ENCODE assay signal across 8 mouse cellular contexts in the genomic region with DNA sequence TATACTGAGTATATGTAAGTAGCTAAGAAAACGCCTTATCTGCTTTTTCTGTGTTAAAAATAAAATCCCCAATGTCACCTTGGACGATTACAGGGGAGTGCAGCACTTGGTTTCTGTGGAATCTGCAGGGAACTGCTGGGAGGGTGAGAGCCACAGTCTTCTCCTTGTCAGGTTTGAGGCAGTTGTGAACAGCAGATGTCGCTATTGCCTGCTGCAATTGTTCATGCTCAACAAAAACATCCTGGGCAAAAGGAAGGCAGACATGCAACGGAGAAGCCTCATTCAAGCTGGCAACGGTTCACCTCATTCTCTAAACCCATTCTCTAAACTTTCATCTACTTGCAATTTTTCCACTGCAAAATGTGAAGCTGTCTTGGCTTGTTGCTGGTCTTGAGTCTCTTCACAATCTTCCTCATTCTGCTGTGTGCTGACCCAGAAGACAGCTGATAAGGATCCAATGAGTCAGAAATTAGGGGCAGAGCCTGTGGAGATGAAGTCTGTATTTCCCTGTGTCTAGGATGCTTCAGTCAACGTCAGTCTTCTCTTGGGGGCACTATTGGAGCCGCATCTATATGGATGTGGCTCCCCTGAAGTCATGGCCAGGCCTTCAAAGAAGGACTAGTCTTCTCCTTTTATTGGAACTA.
DNase-seq lines count a peak whose midpoint lies in the region; ATAC-seq and TF ChIP-seq lines count a peak whose summit lies in the region.

No protein-coding gene starts in this region.

- no peak overlapping the region for H3K4me2 ChIP-seq in embryonic facial prominence, embryonic 11.5 days (ENCODE audit: low read depth, low read length)
- H3K4me2 ChIP-seq in heart, embryonic 15.5 days, result no peak overlapping the region
- no peak overlapping the region for H3K4me2 ChIP-seq in kidney, embryonic 16.5 days (replicated peaks; ENCODE audit: low read depth, low read length)
- no peak overlapping the region for H3K4me2 ChIP-seq in limb, embryonic 14.5 days (replicated peaks; ENCODE audit: low read depth, low read length, severe bottlenecking)
- H3K4me2 ChIP-seq in neural tube, embryonic 13.5 days, result no peak overlapping the region
- H3K4me2 ChIP-seq in stomach, postnatal 0 days (replicated peaks; ENCODE audit: low read depth), result no peak overlapping the region

- peaks cover 6% of the 10 kb centered on the region for H3K27me3 ChIP-seq in C2C12 (ENCODE audit: control insufficient read depth, insufficient read depth, insufficient read length)
- no peaks in the 10 kb centered on the region for H3K27me3 ChIP-seq in embryonic facial prominence, embryonic 11.5 days (ENCODE audit: control insufficient read depth, insufficient read depth, low read length)
- no peaks in the 10 kb centered on the region for H3K27me3 ChIP-seq in heart, embryonic 15.5 days
- no peaks in the 10 kb centered on the region for H3K27me3 ChIP-seq in kidney, embryonic 16.5 days (ENCODE audit: insufficient read depth, low read length)
- H3K27me3 ChIP-seq in limb, embryonic 14.5 days (ENCODE audit: control insufficient read depth, insufficient read depth, low read length), result no peaks in the 10 kb centered on the region
- peaks cover 11% of the 10 kb centered on the region; the same call in 1 of the 2 replicates for H3K27me3 ChIP-seq in neural tube, embryonic 13.5 days
- no peaks in the 10 kb centered on the region for H3K27me3 ChIP-seq in stomach, postnatal 0 days (ENCODE audit: control insufficient read depth, insufficient read depth, low read length)

- H3K4me3 ChIP-seq in C2C12 (ENCODE audit: insufficient read depth, poor library complexity, severe bottlenecking), result no peak overlapping the region
- H3K4me3 ChIP-seq in embryonic facial prominence, embryonic 11.5 days (ENCODE audit: low read depth, low read length), result no peak overlapping the region
- no peak overlapping the region for H3K4me3 ChIP-seq in heart, embryonic 15.5 days
- H3K4me3 ChIP-seq in kidney, embryonic 16.5 days (ENCODE audit: low read length), result no peak overlapping the region
- H3K4me3 ChIP-seq in limb, embryonic 14.5 days (replicated peaks; ENCODE audit: low read length), result no peak overlapping the region
- no peak overlapping the region for H3K4me3 ChIP-seq in neural tube, embryonic 13.5 days
- H3K4me3 ChIP-seq in stomach, postnatal 0 days (ENCODE audit: low read depth, low read length), result no peak overlapping the region

- TF ChIP-seq CTCF in C2C12 (IDR thresholded peaks at IDR 0.05; ENCODE audit: control insufficient read depth, insufficient read depth, insufficient read length), result peak; percentile 48
- peak; percentile 92 for TF ChIP-seq CTCF in stomach, postnatal 0 days (IDR thresholded peaks at IDR 0.05; ENCODE audit: low read depth)

- no peak overlapping the region for H3ac ChIP-seq in C2C12 (ENCODE audit: control insufficient read depth, insufficient read length, low read depth)

- ATAC-seq in embryonic facial prominence, embryonic 11.5 days (replicated peaks; ENCODE audit: insufficient number of reproducible peaks, low FRiP score, low TSS enrichment, low read depth), result 0 out of 2 replicates have a peak, but pooled peaks have one; percentile 39
- ATAC-seq in heart, embryonic 15.5 days (replicated peaks; ENCODE audit: insufficient number of reproducible peaks, insufficient read depth, low FRiP score, low read depth), result peak; percentile 35; the same call in 1 of the 2 replicates
- peak; percentile 82 for ATAC-seq in kidney, embryonic 16.5 days (ENCODE audit: low FRiP score, low TSS enrichment)
- ATAC-seq in limb, embryonic 14.5 days (ENCODE audit: low FRiP score, low read depth), result no peak
- ATAC-seq in neural tube, embryonic 13.5 days (ENCODE audit: low read depth), result peak; percentile 40; the same call in 1 of the 2 replicates
- 0 out of 2 replicates have a peak, but pooled peaks have one; percentile 60 for ATAC-seq in stomach, postnatal 0 days (ENCODE audit: low FRiP score, low TSS enrichment)

- H3K4me1 ChIP-seq in embryonic facial prominence, embryonic 11.5 days (ENCODE audit: control insufficient read depth, insufficient read depth, low read length), result no peaks in the 10 kb centered on the region
- peaks cover 3% of the 10 kb centered on the region for H3K4me1 ChIP-seq in heart, embryonic 15.5 days (replicated peaks)
- peaks cover 4% of the 10 kb centered on the region for H3K4me1 ChIP-seq in kidney, embryonic 16.5 days (ENCODE audit: insufficient read depth, low read length)
- no peaks in the 10 kb centered on the region for H3K4me1 ChIP-seq in limb, embryonic 14.5 days (ENCODE audit: control insufficient read depth, insufficient read depth, low read length)
- H3K4me1 ChIP-seq in neural tube, embryonic 13.5 days (replicated peaks), result peaks cover 3% of the 10 kb centered on the region; the same call in 1 of the 2 replicates
- no peaks in the 10 kb centered on the region for H3K4me1 ChIP-seq in stomach, postnatal 0 days (replicated peaks; ENCODE audit: control insufficient read depth, insufficient read depth)

- H3K79me3 ChIP-seq in C2C12 (ENCODE audit: low read depth), result no peaks in the 10 kb centered on the region

- no peak for TF ChIP-seq POLR2A in limb, embryonic 14.5 days (IDR thresholded peaks at IDR 0.05; ENCODE audit: borderline replicate concordance, extremely low read depth, insufficient read depth, insufficient read length)

- TF ChIP-seq EP300 in stomach, postnatal 0 days (optimal IDR thresholded peaks at IDR 0.05), result no peak

- WGBS in embryonic facial prominence, embryonic 11.5 days, result 9% methylated on average over 7 of the region's 7 CpGs
- WGBS in heart, embryonic 15.5 days, result 12% methylated on average over 7 of the region's 7 CpGs
- WGBS in kidney, embryonic 16.5 days, result 8% methylated on average over 7 of the region's 7 CpGs
- WGBS in limb, embryonic 14.5 days, result 12% methylated on average over 7 of the region's 7 CpGs
- 8% methylated on average over 7 of the region's 7 CpGs for WGBS in neural tube, embryonic 13.5 days
- WGBS in stomach, postnatal 0 days, result 15% methylated on average over 7 of the region's 7 CpGs

- no peaks in the 10 kb centered on the region for H3K9me3 ChIP-seq in embryonic facial prominence, embryonic 11.5 days (replicated peaks; ENCODE audit: control insufficient read depth, low read length)
- no peaks in the 10 kb centered on the region for H3K9me3 ChIP-seq in heart, embryonic 15.5 days (replicated peaks)
- no peaks in the 10 kb centered on the region for H3K9me3 ChIP-seq in kidney, embryonic 16.5 days (ENCODE audit: low read length)
- no peaks in the 10 kb centered on the region for H3K9me3 ChIP-seq in limb, embryonic 14.5 days (ENCODE audit: control insufficient read depth, low read length)
- no peaks in the 10 kb centered on the region for H3K9me3 ChIP-seq in neural tube, embryonic 13.5 days
- H3K9me3 ChIP-seq in stomach, postnatal 0 days (ENCODE audit: control insufficient read depth, low read length), result no peaks in the 10 kb centered on the region

- no peak overlapping the region for H3K9ac ChIP-seq in embryonic facial prominence, embryonic 11.5 days (replicated peaks; ENCODE audit: low read length)
- H3K9ac ChIP-seq in heart, embryonic 15.5 days, result no peak overlapping the region
- H3K9ac ChIP-seq in kidney, embryonic 16.5 days (replicated peaks; ENCODE audit: low read length), result no peak overlapping the region
- no peak overlapping the region for H3K9ac ChIP-seq in limb, embryonic 14.5 days (ENCODE audit: low read depth, low read length, severe bottlenecking)
- H3K9ac ChIP-seq in neural tube, embryonic 13.5 days, result no peak overlapping the region
- no peak overlapping the region for H3K9ac ChIP-seq in stomach, postnatal 0 days (ENCODE audit: low read length)

- H3K27ac ChIP-seq in embryonic facial prominence, embryonic 11.5 days (replicated peaks; ENCODE audit: low read depth, low read length), result no peak overlapping the region
- H3K27ac ChIP-seq in heart, embryonic 15.5 days, result no peak overlapping the region
- peak overlapping the region; percentile 58; the same call in 1 of the 2 replicates for H3K27ac ChIP-seq in kidney, embryonic 16.5 days (ENCODE audit: low read length)
- no peak overlapping the region for H3K27ac ChIP-seq in limb, embryonic 14.5 days (replicated peaks; ENCODE audit: low read depth, low read length)
- no peak overlapping the region for H3K27ac ChIP-seq in neural tube, embryonic 13.5 days (replicated peaks)
- no peak overlapping the region for H3K27ac ChIP-seq in stomach, postnatal 0 days (replicated peaks)

- no peaks in the 10 kb centered on the region for H3K79me2 ChIP-seq in C2C12 (ENCODE audit: control insufficient read depth, insufficient read depth)

- no peaks in the 10 kb centered on the region for H3K36me3 ChIP-seq in C2C12 (ENCODE audit: control insufficient read depth, insufficient read depth)
- H3K36me3 ChIP-seq in embryonic facial prominence, embryonic 11.5 days (replicated peaks; ENCODE audit: control insufficient read depth, insufficient read depth, low read depth, low read length), result no peaks in the 10 kb centered on the region
- no peaks in the 10 kb centered on the region for H3K36me3 ChIP-seq in heart, embryonic 15.5 days
- H3K36me3 ChIP-seq in kidney, embryonic 16.5 days (ENCODE audit: insufficient read depth, low read length), result no peaks in the 10 kb centered on the region
- H3K36me3 ChIP-seq in limb, embryonic 14.5 days (ENCODE audit: control insufficient read depth, insufficient read depth, low read length), result no peaks in the 10 kb centered on the region
- H3K36me3 ChIP-seq in neural tube, embryonic 13.5 days, result no peaks in the 10 kb centered on the region
- H3K36me3 ChIP-seq in stomach, postnatal 0 days (ENCODE audit: control insufficient read depth, insufficient read depth, low read length), result no peaks in the 10 kb centered on the region

- DNase-seq in adrenal gland, postnatal 10 days, result peak; percentile 81
- peak; percentile 87 for DNase-seq in embryonic facial prominence, embryonic 11.5 days (ENCODE audit: low spot score)
- peak; percentile 74 for DNase-seq in limb, embryonic 14.5 days (ENCODE audit: low spot score)
- DNase-seq in stomach, postnatal 0 days (ENCODE audit: low spot score), result peak; percentile 77

TF ChIP-seq in C2C12, 6 proteins besides CTCF, POLR2A, EP300 and RAD21:
- no peak for TF ChIP-seq MYOD1 (IDR thresholded peaks at IDR 0.05; ENCODE audit: control insufficient read depth, insufficient read length, low read depth)
- TF ChIP-seq MAX (IDR thresholded peaks at IDR 0.05), result no peak
- no peak for TF ChIP-seq MYOG (IDR thresholded peaks at IDR 0.05; ENCODE audit: control insufficient read depth, extremely low read depth, insufficient read length)
- TF ChIP-seq CEBPB (IDR thresholded peaks at IDR 0.05; ENCODE audit: low read depth), result no peak
- no peak for TF ChIP-seq USF1 (IDR thresholded peaks at IDR 0.05; ENCODE audit: low read depth)
- no peak for TF ChIP-seq FOSL1 (IDR thresholded peaks at IDR 0.05; ENCODE audit: insufficient read depth, low read length, poor library complexity, severe bottlenecking)
